Mouse (Mus musculus): ENCODE measurements around the gene Id2. TPM values are rescaled to one million over a fixed set of nuclear protein-coding genes. Genes with fewer than 3 reads are reported as not detected.

Id2 gene
- polyA plus RNA-seq, 1 experiment from 2014 or later, result 180 TPM

DNA sequence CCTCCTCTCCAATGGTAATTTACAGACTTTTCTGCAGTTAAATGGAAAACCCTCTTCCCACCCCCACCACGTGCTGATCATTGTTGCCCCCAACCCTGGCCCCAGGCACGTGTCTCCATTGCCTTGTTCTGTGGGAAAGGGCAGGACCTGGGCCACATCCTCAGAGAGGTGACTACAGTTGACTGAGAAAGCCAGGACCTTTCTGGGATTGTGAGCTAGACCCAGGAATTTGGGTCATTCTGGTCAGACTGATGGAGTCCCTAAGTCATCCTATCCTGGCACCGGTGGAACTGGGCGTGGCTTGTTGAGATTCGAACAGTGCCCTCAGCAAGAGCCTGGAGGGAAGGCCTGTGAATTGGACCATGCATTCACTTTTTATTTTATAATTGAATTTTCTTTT, 4.4 kb upstream of the Id2 start:
- peak overlapping the region; percentile 97 for H3K27ac ChIP-seq
- peaks cover 52% of the 10 kb centered on the region for H3K4me1 ChIP-seq
- H3K4me3 ChIP-seq, result peak overlapping the region; percentile 78

DNA sequence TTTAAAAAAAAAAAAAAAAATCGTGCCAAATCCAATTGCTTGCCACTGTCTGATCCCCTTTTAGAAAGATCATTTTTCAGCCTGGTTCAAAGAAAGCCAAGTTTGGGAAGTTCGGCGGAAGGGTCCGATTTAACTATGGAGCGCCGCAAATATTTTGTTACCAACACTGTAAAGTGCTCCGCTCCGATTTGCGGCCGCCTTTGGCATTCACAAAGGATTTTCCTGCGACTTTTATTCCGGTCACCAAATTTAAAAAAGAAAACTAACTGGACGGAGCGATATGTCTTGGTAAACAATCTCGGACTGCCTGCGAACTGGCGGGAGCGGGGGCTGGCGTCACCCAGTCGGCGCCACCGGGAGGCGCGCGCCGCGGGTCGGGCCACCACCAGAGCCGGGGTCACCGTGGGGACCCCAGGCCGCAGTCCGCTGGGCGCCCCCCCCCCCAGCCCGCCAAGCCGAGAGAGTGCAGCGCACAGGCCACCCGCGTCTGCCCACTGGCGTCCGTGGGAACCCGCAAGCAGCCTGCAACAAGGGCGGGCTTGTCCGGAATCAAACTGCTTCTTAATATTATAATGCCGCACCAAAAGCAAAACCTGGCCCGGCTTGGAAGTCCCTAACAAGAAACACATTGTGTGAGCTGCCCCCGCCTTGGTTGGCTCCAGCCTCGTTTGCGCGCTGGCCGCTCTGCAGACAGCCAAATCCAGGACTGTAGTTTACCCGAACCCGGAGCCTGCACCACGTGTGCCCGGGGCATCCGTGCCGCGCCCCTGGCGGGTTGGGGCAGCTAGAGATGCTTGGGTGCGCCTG, 3.7 kb upstream of the Id2 start:
- Histone ChIP-seq H3K9me3 (no peaks in the 10 kb centered on the region), H3K4me1 (peaks cover 55% of the 10 kb centered on the region), H3K27me3 (ENCODE audit: poor library complexity, severe bottlenecking) (peaks cover 4% of the 10 kb centered on the region; the same call in 1 of the 2 replicates), H3K4me3 (peak overlapping the region; percentile 78), H3K36me3 (replicated peaks) (no peaks in the 10 kb centered on the region), H3K27ac (peak overlapping the region; percentile 97)
- DNase-seq (ENCODE audit: extremely low spot score, low spot score), result peak; percentile 76
- under 1% methylated on average over 59 of the region's 59 CpGs for WGBS

More for the DNA sequence above, 4.4 kb upstream of the Id2 start:
- Histone ChIP-seq H3K36me3 (replicated peaks) (no peaks in the 10 kb centered on the region), H3K27me3 (ENCODE audit: poor library complexity, severe bottlenecking) (peaks cover 4% of the 10 kb centered on the region; the same call in 1 of the 2 replicates), H3K9me3 (no peaks in the 10 kb centered on the region)
- peak; percentile 42 for DNase-seq (ENCODE audit: extremely low spot score, low spot score)
- 14% methylated on average over 5 of the region's 5 CpGs for WGBS

DNA sequence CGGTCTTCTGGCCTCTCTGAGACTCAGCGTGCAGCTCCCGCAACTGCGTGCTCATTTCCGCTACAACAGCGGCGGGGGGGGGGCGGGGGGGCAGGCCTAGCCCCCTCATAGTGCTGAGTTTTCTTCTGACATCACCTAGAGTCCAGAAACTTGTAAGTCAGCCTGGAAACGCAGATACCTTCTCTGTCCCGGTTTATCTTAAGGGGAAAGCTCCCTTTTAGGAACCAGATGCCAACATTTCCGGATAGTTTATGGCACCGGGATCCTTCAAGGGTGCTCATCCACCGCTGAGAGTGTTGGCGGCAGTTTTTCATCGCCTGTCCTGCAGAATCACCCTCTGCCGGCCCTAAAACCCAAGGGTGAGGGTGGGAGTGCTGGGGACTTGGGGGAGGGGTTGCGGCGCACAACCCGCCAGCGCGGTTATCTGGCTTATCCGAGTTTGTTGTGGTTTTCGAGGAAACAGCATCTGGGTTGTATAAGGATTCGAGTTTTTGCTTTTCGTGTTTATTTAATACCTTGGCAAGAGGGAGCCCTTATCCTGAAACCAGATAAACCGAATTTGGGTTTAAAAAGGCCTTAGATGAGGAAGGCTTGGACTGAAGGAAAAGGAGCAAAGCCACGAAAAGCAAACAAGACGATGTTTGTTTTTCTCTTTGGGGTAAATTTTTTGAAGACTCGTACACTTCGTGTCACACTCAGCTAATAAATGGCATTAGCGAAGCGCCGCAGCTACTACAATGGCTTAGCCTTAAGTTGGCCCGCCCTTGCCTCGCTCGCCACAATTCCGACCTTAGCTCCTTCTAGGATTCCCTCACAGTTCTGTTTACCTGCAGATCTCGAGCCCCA, 2.8 kb upstream of the Id2 start:
- Histone ChIP-seq H3K9me3 (no peaks in the 10 kb centered on the region), H3K4me1 (peaks cover 57% of the 10 kb centered on the region), H3K27ac (peak overlapping the region; percentile 97), H3K27me3 (ENCODE audit: poor library complexity, severe bottlenecking) (peaks cover 4% of the 10 kb centered on the region; the same call in 1 of the 2 replicates), H3K4me3 (peak overlapping the region; percentile 78), H3K36me3 (replicated peaks) (no peaks in the 10 kb centered on the region)
- no peak for DNase-seq (ENCODE audit: extremely low spot score, low spot score)
- WGBS, result under 1% methylated on average over 38 of the region's 38 CpGs

DNA sequence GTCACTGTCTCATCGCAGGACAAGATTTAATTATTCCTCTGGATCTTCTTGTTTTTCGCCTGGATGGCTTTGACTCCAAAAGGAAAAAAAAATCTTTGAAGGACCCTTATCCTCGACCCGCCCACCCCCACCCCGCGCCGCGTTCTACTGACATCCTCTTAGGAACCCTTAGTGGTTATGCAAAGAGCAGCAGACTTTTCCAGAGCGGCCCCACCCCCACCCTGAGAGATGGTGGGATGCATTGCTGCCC, 2.3 kb upstream of the Id2 start:
- Histone ChIP-seq H3K27ac (peak overlapping the region; percentile 97), H3K36me3 (replicated peaks) (no peaks in the 10 kb centered on the region), H3K4me3 (peak overlapping the region; percentile 78), H3K4me1 (peaks cover 60% of the 10 kb centered on the region), H3K9me3 (no peaks in the 10 kb centered on the region), H3K27me3 (ENCODE audit: poor library complexity, severe bottlenecking) (peaks cover 4% of the 10 kb centered on the region; the same call in 1 of the 2 replicates)
- peak; percentile 84 for DNase-seq (ENCODE audit: extremely low spot score, low spot score)
- 0% methylated on average over 9 of the region's 9 CpGs for WGBS

DNA sequence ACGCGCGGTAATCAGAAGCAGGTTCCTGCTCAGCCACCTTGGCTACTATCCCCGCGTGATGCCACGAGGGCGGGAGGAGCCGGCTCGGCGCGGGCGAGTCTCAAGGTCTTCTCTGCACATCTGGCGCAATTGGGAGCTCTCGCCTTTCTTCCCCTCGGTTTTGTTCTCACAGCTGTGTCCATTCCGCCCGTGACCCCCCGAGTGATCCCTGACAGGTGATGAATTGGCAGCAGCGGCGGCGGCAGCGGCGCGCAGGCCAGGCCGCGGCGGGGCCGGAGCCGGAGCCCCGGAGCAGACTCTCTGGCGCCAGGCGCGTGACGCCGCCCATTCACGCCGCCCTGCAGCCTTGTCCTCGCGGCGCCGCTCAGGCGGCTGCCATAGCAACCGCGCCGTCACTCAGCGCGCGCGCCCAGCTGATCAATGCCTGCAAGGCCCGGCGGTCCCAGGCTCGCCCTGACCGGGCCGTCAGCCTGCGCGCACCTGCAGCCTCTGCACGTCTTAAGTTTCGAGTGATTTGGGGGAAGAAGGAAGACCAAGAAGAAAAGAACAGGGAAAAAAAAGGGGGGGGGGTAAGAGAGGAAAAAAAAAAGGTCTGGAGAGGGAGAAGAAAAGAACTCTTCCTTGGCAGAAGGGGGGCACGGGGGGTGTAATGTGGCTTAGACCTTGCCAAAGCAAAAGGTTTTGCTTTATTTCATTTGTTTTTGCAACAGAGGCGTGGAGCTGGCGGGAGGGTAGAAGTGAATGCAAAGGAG, 1.8 kb upstream of the Id2 start:
- H3K36me3 ChIP-seq (replicated peaks), result no peaks in the 10 kb centered on the region
- peak overlapping the region; percentile 78 for H3K4me3 ChIP-seq
- DNase-seq (ENCODE audit: extremely low spot score, low spot score), result peak; percentile 92
- WGBS, result under 1% methylated on average over 61 of the region's 61 CpGs
- H3K9me3 ChIP-seq, result no peaks in the 10 kb centered on the region
- peaks cover 4% of the 10 kb centered on the region; the same call in 1 of the 2 replicates for H3K27me3 ChIP-seq (ENCODE audit: poor library complexity, severe bottlenecking)
- H3K4me1 ChIP-seq, result peaks cover 60% of the 10 kb centered on the region
- peak overlapping the region; percentile 97 for H3K27ac ChIP-seq

DNA sequence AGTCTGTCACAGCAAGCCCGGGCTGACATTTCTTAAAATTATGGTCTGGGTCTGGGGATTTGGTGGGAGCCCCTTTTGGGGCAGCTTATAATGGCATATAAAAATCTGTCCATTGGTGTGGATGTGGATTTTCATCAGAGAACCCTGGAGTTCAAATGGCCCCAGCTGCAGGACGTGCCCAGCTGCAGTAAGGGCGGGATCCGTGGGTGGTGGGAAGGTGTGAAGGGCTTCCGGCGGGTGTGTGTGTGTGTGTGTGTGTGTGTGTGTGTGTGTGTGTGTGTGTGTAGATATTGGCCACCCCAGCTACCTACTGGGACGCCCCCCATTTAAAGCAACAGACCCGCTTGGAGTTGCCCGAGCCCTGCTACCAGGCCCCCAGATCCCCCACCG, 1.2 kb upstream of the Id2 start:
- WGBS, result 2% methylated on average over 8 of the region's 10 CpGs

DNA sequence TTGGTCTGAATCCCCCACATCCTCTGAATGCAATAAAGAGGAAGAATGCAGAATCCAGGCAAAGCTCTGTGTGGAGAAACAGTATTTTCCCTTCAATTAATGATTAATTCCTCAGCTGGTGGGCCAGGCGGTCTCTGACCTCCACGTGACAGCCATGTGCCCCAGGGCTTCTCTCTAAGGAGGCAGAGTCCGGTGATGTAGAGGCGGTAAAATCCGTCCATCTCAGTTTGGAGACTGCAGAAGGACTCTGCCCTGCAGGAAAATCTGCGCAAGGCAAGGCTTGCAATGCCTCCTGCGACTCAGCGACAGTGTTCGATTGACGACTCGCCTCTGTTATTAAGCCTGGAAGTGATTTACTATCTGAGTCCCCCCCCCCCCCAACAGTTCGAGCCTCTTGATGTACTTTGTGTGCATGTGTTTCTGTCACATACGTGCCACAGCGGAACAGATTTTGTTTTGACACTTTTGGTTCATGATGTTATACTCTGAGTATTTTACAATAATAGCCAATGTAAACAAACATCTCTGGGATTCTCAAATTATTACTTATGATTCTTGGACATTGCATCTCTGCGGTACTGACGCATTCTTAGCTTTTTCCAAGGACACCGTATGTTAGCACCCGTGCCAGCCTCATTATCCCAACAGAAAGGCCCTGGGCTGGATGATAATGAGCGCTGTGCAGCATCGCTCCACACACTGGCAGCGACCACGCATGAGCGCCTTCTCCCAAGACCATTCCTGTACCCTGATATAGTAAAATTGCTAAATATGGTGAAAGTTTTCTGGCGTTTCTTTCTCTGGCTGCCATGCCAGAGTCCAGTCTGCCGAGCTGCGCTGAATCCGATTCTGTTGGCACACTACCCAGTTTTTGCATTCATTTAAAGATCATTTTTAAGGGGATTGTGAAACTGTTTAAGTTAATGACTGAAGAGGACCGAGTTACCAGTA, 545 bp upstream of the Id2 start:
- Histone ChIP-seq H3K9me3 (no peaks in the 10 kb centered on the region), H3K4me3 (peak overlapping the region; percentile 78), H3K27ac (peak overlapping the region; percentile 97), H3K4me1 (peaks cover 73% of the 10 kb centered on the region), H3K27me3 (ENCODE audit: poor library complexity, severe bottlenecking) (peaks cover 13% of the 10 kb centered on the region), H3K36me3 (replicated peaks) (peaks cover 3% of the 10 kb centered on the region; the same call in 1 of the 2 replicates)
- 3% methylated on average over 28 of the region's 28 CpGs for WGBS
- peak; percentile 69 for DNase-seq (ENCODE audit: extremely low spot score, low spot score)

More for the DNA sequence above, 1.2 kb upstream of the Id2 start:
- DNase-seq (ENCODE audit: extremely low spot score, low spot score), result no peak
- H3K27ac ChIP-seq, result peak overlapping the region; percentile 97
- peaks cover 66% of the 10 kb centered on the region for H3K4me1 ChIP-seq
- peaks cover 10% of the 10 kb centered on the region for H3K27me3 ChIP-seq (ENCODE audit: poor library complexity, severe bottlenecking)
- H3K9me3 ChIP-seq, result no peaks in the 10 kb centered on the region
- peaks cover 3% of the 10 kb centered on the region; the same call in 1 of the 2 replicates for H3K36me3 ChIP-seq (replicated peaks)
- peak overlapping the region; percentile 78 for H3K4me3 ChIP-seq

DNA sequence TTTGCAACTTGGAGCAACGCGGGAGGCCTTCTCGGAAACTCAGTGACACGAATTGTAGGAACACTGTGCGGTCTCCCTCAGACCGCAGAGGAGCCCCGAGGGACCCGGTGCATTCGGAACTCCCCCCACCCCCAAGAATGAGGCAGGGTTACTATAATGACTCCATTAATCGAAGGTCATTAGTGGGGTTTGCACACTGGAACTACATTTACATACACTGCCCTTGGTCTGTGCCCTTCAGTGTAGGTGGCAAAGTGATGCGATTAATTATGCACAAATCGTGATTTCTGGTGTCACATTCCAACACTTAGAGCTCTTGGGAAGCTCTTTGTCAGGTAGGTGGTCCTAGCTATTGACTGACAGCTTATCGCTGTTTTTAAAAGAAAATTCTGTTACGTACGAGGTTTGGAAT, 294 bp downstream of the Id2 start:
- Histone ChIP-seq H3K4me3 (peak overlapping the region; percentile 78), H3K36me3 (replicated peaks) (peaks cover 3% of the 10 kb centered on the region; the same call in 1 of the 2 replicates), H3K9me3 (no peaks in the 10 kb centered on the region), H3K4me1 (peaks cover 80% of the 10 kb centered on the region), H3K27me3 (ENCODE audit: poor library complexity, severe bottlenecking) (peaks cover 14% of the 10 kb centered on the region), H3K27ac (peak overlapping the region; percentile 97)
- WGBS, result under 1% methylated on average over 15 of the region's 15 CpGs
- DNase-seq (ENCODE audit: extremely low spot score, low spot score), result no peak

DNA sequence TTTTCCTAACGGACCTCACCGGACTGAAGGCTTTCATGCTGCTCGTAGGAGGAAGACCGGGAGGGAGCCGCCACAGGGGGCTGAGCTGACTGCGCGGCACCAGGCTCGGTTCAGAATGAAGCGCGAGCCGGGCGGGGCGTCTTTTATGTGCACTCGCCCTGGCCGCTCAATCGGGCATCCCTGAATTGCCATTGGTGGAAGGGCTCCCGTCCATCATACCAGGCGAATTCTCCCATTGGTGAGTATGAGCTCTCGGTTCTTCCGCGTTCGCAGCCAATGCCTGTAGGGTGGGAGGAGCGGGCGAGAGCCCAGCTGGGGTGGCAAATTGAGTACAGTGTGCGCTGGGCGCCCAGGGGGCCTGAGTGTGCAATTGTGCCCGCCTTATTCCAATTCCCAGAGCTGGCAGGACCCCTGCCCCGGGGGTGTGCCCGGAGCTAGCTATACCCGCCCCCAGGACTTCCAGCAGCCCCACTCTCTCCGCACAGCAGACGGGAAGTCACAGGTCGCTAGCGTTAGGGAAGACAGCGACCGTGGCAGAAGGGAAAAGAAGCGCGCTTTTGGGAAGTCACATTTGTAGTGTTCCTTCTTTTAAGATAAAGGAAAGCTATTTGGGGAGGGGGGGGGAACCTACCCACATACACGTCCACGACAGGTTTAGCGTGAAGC, 833 bp downstream of the Id2 start:
- peak overlapping the region; percentile 97 for H3K27ac ChIP-seq
- no peaks in the 10 kb centered on the region for H3K9me3 ChIP-seq
- H3K4me1 ChIP-seq, result peaks cover 75% of the 10 kb centered on the region
- peak overlapping the region; percentile 78 for H3K4me3 ChIP-seq
- peaks cover 14% of the 10 kb centered on the region for H3K27me3 ChIP-seq (ENCODE audit: poor library complexity, severe bottlenecking)
- WGBS, result under 1% methylated on average over 41 of the region's 41 CpGs
- peak; percentile 95 for DNase-seq (ENCODE audit: extremely low spot score, low spot score)
- H3K36me3 ChIP-seq (replicated peaks), result peaks cover 3% of the 10 kb centered on the region; the same call in 1 of the 2 replicates

DNA sequence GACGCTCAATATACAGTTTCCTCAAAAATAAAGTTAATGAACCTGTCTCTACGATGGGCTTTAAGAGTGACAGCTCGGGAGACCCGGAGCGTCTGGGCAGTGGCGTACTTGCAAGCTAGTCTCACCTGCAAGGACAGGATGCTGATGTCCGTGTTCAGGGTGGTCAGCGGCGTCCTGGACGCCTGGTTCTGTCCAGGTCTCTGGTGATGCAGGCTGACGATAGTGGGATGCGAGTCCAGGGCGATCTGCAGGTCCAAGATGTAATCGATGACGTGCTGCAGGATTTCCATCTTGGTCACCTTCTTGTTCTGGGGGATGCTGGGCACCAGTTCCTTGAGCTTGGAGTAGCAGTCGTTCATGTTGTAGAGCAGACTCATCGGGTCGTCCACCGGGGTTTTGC, 1.4 kb downstream of the Id2 start:
- Histone ChIP-seq H3K4me1 (peaks cover 69% of the 10 kb centered on the region), H3K36me3 (replicated peaks) (peaks cover 3% of the 10 kb centered on the region; the same call in 1 of the 2 replicates), H3K4me3 (peak overlapping the region; percentile 78)

More for the DNA sequence above, 1.4 kb downstream of the Id2 start:
- Histone ChIP-seq H3K9me3 (no peaks in the 10 kb centered on the region), H3K27ac (peak overlapping the region; percentile 97), H3K27me3 (ENCODE audit: poor library complexity, severe bottlenecking) (peaks cover 14% of the 10 kb centered on the region)
- 0% methylated on average over 19 of the region's 19 CpGs for WGBS
- no peak for DNase-seq (ENCODE audit: extremely low spot score, low spot score)
